Mouse (Mus musculus): Measurements from ENCODE around the gene Dcun1d4. TPM values are rescaled to one million over a fixed set of nuclear protein-coding genes. Genes with fewer than 3 reads are reported as not detected.

Gene Dcun1d4
- polyA plus RNA-seq, 1 experiment from 2014 or later = 46.6 TPM

DNA sequence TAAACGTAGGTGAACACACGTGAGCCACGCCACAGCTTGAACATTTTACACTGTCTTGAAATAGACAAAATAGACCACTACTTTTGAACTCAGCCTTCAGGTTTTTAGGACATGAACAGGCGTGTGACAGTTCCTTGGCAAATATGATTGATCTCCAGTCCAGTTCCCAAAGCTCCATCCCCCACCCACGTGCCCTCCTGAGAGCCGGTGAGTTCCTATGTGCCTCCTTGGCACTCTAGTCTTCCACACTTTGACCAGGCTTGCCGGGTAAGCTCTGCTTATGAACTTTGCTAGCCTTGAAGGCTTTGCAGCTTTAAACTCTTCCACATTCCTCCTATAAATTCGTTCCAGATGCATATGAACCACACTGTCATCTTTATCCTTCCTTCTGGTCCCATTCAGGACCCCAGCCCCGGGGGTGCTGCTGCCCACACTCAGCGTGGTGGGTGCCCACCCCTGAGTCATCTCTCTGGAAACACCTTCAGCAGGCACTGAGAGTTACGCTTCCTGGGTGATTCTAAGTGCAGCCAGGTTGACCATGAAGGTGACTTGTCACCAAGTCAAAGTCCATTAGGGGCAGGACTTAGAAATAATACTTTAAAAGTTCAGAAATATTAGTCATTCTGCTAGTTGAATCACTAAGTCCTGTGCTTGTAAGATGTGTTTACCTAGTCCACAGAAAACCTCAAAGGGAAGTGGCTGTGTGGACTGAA is 57.9 kb downstream of the Dcun1d4 start:
- peaks cover 74% of the 10 kb centered on the region for H3K36me3 ChIP-seq (replicated peaks)
- no peak for DNase-seq (ENCODE audit: low spot score)
- H3K4me1 ChIP-seq = no peaks in the 10 kb centered on the region
- no peaks in the 10 kb centered on the region for H3K27me3 ChIP-seq (replicated peaks; ENCODE audit: low read depth, poor library complexity, severe bottlenecking)
- H3K9me3 ChIP-seq = no peaks in the 10 kb centered on the region
- WGBS = 87% methylated on average over 11 of the region's 11 CpGs
- H3K4me3 ChIP-seq = no peak overlapping the region
- no peak overlapping the region for H3K27ac ChIP-seq (replicated peaks)

DNA sequence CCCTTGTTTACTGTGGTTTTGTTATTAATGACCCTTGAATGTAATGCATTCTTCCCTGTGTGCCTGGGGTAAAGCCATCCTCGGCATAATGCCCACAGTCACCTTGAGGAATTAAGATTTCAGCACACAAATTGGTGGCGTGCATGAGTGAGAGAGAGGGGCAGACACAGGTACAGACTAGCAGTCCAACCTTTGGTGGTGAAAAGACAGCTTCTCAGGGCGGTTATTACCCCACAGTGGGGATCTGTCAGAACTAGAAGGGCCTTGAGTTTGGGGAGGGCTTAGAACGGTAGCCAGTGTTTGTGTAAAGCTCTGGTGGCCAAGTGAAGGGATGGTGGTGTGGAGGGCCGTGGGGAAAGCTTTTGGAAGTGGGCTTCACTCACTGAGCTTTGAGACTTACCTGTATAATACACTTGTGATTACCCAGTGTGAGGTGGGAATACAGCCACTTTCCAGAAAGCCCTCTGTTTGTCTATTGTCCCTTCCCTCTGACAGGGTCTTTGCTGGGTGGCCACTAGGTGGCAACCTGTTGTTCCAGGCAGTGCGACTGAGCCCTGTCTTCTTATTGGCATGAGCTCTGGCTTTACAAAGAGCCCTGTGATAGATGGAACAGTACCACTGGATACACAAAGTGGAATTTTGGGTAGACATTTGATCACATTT is 59.2 kb downstream of the Dcun1d4 start:
- DNase-seq (ENCODE audit: low spot score) = peak; percentile 54
- 61% methylated on average over 6 of the region's 6 CpGs for WGBS

DNA sequence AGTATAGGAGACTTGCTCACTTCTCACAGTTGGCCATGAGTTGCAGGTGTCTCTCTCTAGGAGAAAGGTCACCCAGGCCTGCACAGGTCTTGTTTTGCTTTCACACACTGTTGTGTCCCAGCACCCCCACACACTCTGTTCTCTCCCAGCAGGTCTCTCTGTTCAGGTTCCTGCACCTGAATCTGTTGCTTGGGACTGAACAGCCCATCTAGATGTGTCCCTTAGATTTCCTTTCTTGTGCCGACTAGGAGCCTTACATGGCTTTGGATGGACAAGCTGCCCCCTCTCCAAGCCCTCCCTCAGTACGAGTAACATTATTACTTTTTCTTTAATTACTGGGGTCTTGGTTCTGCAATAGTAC is 59.7 kb downstream of the Dcun1d4 start:
- WGBS = 91% methylated on average over 2 of the region's 2 CpGs
- Histone ChIP-seq H3K4me3 (no peak overlapping the region), H3K4me1 (no peaks in the 10 kb centered on the region)

More for the DNA sequence above, 59.2 kb downstream of the Dcun1d4 start:
- H3K36me3 ChIP-seq (replicated peaks) = peaks cover 75% of the 10 kb centered on the region
- H3K4me1 ChIP-seq = no peaks in the 10 kb centered on the region
- no peaks in the 10 kb centered on the region for H3K27me3 ChIP-seq (replicated peaks; ENCODE audit: low read depth, poor library complexity, severe bottlenecking)
- H3K27ac ChIP-seq (replicated peaks) = no peak overlapping the region
- H3K9me3 ChIP-seq = no peaks in the 10 kb centered on the region
- H3K4me3 ChIP-seq = no peak overlapping the region

GRCm38 (mm10) chr5:73544111-73544753 is 63.4 kb downstream of the Dcun1d4 start:
- Histone ChIP-seq H3K4me1 (no peaks in the 10 kb centered on the region), H3K36me3 (replicated peaks) (peaks cover 74% of the 10 kb centered on the region), H3K27ac (replicated peaks) (no peak overlapping the region), H3K4me3 (no peak overlapping the region), H3K27me3 (replicated peaks; ENCODE audit: low read depth, poor library complexity, severe bottlenecking) (no peaks in the 10 kb centered on the region), H3K9me3 (no peaks in the 10 kb centered on the region)
- 92% methylated on average over 10 of the region's 10 CpGs for WGBS
- DNase-seq (ENCODE audit: low spot score) = no peak

More for the DNA sequence above, 59.7 kb downstream of the Dcun1d4 start:
- Histone ChIP-seq H3K9me3 (no peaks in the 10 kb centered on the region), H3K27ac (replicated peaks) (no peak overlapping the region), H3K36me3 (replicated peaks) (peaks cover 76% of the 10 kb centered on the region), H3K27me3 (replicated peaks; ENCODE audit: low read depth, poor library complexity, severe bottlenecking) (no peaks in the 10 kb centered on the region)
- no peak for DNase-seq (ENCODE audit: low spot score)

GRCm38 (mm10) chr5:73545641-73546040 is 64.8 kb downstream of the Dcun1d4 start:
- no peak overlapping the region for H3K27ac ChIP-seq (replicated peaks)
- 69% methylated on average over 6 of the region's 6 CpGs for WGBS
- H3K4me3 ChIP-seq = no peak overlapping the region
- H3K9me3 ChIP-seq = no peaks in the 10 kb centered on the region
- no peaks in the 10 kb centered on the region for H3K27me3 ChIP-seq (replicated peaks; ENCODE audit: low read depth, poor library complexity, severe bottlenecking)
- H3K4me1 ChIP-seq = no peaks in the 10 kb centered on the region
- no peak for DNase-seq (ENCODE audit: low spot score)
- H3K36me3 ChIP-seq (replicated peaks) = peaks cover 86% of the 10 kb centered on the region

DNA sequence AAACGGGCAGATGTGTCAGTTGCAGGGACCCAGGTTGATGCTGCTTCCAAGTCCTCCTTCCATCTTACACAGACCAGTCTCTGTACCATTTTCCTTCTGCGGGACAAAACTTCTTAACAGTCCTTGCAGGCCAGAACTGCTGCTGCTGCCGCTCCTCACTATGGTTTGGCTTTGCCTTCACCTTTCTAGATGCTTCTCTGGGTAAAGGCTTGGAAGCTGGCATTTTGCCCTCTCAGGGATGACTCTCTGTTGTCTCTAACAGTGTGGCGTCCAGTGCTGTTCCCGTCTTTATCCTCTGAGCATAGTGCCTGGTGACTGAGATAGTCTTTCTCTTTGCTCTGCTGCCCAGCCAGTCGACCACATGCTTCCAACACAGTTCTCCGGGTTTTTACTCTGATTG is 66.5 kb downstream of the Dcun1d4 start:
- Histone ChIP-seq H3K9me3 (no peaks in the 10 kb centered on the region), H3K27ac (replicated peaks) (no peak overlapping the region), H3K4me3 (no peak overlapping the region), H3K36me3 (replicated peaks) (peaks cover 90% of the 10 kb centered on the region), H3K27me3 (replicated peaks; ENCODE audit: low read depth, poor library complexity, severe bottlenecking) (no peaks in the 10 kb centered on the region), H3K4me1 (no peaks in the 10 kb centered on the region)
- WGBS = 93% methylated on average over 7 of the region's 7 CpGs
- no peak for DNase-seq (ENCODE audit: low spot score)

- H3K4me3 ChIP-seq = no peak overlapping the region
- H3K9me3 ChIP-seq = no peaks in the 10 kb centered on the region
- peaks cover 90% of the 10 kb centered on the region for H3K36me3 ChIP-seq (replicated peaks)
- no peak for DNase-seq (ENCODE audit: low spot score)
- H3K27me3 ChIP-seq (replicated peaks; ENCODE audit: low read depth, poor library complexity, severe bottlenecking) = no peaks in the 10 kb centered on the region
- no peaks in the 10 kb centered on the region for H3K4me1 ChIP-seq
- 89% methylated on average over 7 of the region's 7 CpGs for WGBS
- no peak overlapping the region for H3K27ac ChIP-seq (replicated peaks)
Measured at GRCm38 (mm10) chr5:73548237-73548636, 67.4 kb downstream of the Dcun1d4 start.

- Histone ChIP-seq H3K4me1 (no peaks in the 10 kb centered on the region), H3K9me3 (no peaks in the 10 kb centered on the region), H3K36me3 (replicated peaks) (peaks cover 92% of the 10 kb centered on the region), H3K27ac (replicated peaks) (no peak overlapping the region), H3K4me3 (no peak overlapping the region), H3K27me3 (replicated peaks; ENCODE audit: low read depth, poor library complexity, severe bottlenecking) (no peaks in the 10 kb centered on the region)
- WGBS = 95% methylated on average over 1 of the region's 1 CpGs
- DNase-seq (ENCODE audit: low spot score) = no peak
Measured at GRCm38 (mm10) chr5:73548838-73549237, 68.0 kb downstream of the Dcun1d4 start.

GRCm38 (mm10) chr5:73551836-73552235 is 71.0 kb downstream of the Dcun1d4 start:
- 89% methylated on average over 5 of the region's 5 CpGs for WGBS
- Histone ChIP-seq H3K27ac (replicated peaks) (no peak overlapping the region), H3K27me3 (replicated peaks; ENCODE audit: low read depth, poor library complexity, severe bottlenecking) (no peaks in the 10 kb centered on the region), H3K4me3 (no peak overlapping the region), H3K36me3 (replicated peaks) (peaks cover 86% of the 10 kb centered on the region), H3K9me3 (no peaks in the 10 kb centered on the region), H3K4me1 (no peaks in the 10 kb centered on the region)
- DNase-seq (ENCODE audit: low spot score) = no peak

GRCm38 (mm10) chr5:73553903-73554302 is 73.1 kb downstream of the Dcun1d4 start:
- no peak for DNase-seq (ENCODE audit: low spot score)

GRCm38 (mm10) chr5:73555096-73555852 is 74.5 kb downstream of the Dcun1d4 start:
- Histone ChIP-seq H3K36me3 (replicated peaks) (peaks cover 87% of the 10 kb centered on the region), H3K4me3 (no peak overlapping the region), H3K27ac (replicated peaks) (no peak overlapping the region), H3K27me3 (replicated peaks; ENCODE audit: low read depth, poor library complexity, severe bottlenecking) (no peaks in the 10 kb centered on the region), H3K9me3 (no peaks in the 10 kb centered on the region), H3K4me1 (no peaks in the 10 kb centered on the region)
- 90% methylated on average over 8 of the region's 8 CpGs for WGBS
- no peak for DNase-seq (ENCODE audit: low spot score)

More at GRCm38 (mm10) chr5:73553903-73554302, 73.1 kb downstream of the Dcun1d4 start:
- Histone ChIP-seq H3K4me3 (no peak overlapping the region), H3K27me3 (replicated peaks; ENCODE audit: low read depth, poor library complexity, severe bottlenecking) (no peaks in the 10 kb centered on the region), H3K9me3 (no peaks in the 10 kb centered on the region), H3K27ac (replicated peaks) (no peak overlapping the region), H3K36me3 (replicated peaks) (peaks cover 87% of the 10 kb centered on the region), H3K4me1 (no peaks in the 10 kb centered on the region)
- WGBS = 93% methylated on average over 11 of the region's 11 CpGs

- no peaks in the 10 kb centered on the region for H3K4me1 ChIP-seq
- no peak for DNase-seq (ENCODE audit: low spot score)
- H3K27me3 ChIP-seq (replicated peaks; ENCODE audit: low read depth, poor library complexity, severe bottlenecking) = no peaks in the 10 kb centered on the region
- H3K4me3 ChIP-seq = no peak overlapping the region
- 88% methylated on average over 12 of the region's 12 CpGs for WGBS
- no peak overlapping the region for H3K27ac ChIP-seq (replicated peaks)
- H3K9me3 ChIP-seq = no peaks in the 10 kb centered on the region
- H3K36me3 ChIP-seq (replicated peaks) = peaks cover 82% of the 10 kb centered on the region
Measured at GRCm38 (mm10) chr5:73556733-73557425, 76.1 kb downstream of the Dcun1d4 start.
